Mouse (Mus musculus): Measurements from ENCODE around the gene Bahcc1.
A peak's percentile ranks its signal among the peaks of the same experiment; 100 is the strongest.

The Bahcc1 gene

GRCm38 (mm10) chr11:120229861-120230751 lies 2.6 kb upstream of the Bahcc1 start:
- peak; percentile 34 for DNase-seq

- peak; percentile 49 for DNase-seq
Measured at GRCm38 (mm10) chr11:120230841-120231370, 1.8 kb upstream of the Bahcc1 start.

- peak; percentile 87 for DNase-seq
Measured at GRCm38 (mm10) chr11:120231379-120231778, 1.4 kb upstream of the Bahcc1 start.

GRCm38 (mm10) chr11:120233441-120234135 lies 841 bp downstream of the Bahcc1 start:
- peak; percentile 44 for DNase-seq

- peak; percentile 66 for DNase-seq
Measured at GRCm38 (mm10) chr11:120234136-120234775, 1.5 kb downstream of the Bahcc1 start.

- peak; percentile 38 for DNase-seq
Measured at GRCm38 (mm10) chr11:120234776-120235181, 2.0 kb downstream of the Bahcc1 start.

GRCm38 (mm10) chr11:120235385-120236113 lies 2.8 kb downstream of the Bahcc1 start:
- DNase-seq = peak; percentile 36

GRCm38 (mm10) chr11:120236114-120236437 lies 3.3 kb downstream of the Bahcc1 start:
- no peak for DNase-seq

- DNase-seq = peak; percentile 34
Measured at GRCm38 (mm10) chr11:120236438-120237165, 3.9 kb downstream of the Bahcc1 start.

- DNase-seq = peak; percentile 60
Measured at GRCm38 (mm10) chr11:120237166-120238131, 4.7 kb downstream of the Bahcc1 start.

GRCm38 (mm10) chr11:120238306-120238705 lies 5.6 kb downstream of the Bahcc1 start:
- DNase-seq = no peak

- DNase-seq = no peak
Measured at GRCm38 (mm10) chr11:120238751-120239359, 6.1 kb downstream of the Bahcc1 start.

- DNase-seq = no peak
Measured at GRCm38 (mm10) chr11:120239581-120239991, 6.8 kb downstream of the Bahcc1 start.

- DNase-seq = no peak
Measured at GRCm38 (mm10) chr11:120240206-120240605, 7.5 kb downstream of the Bahcc1 start.

- no peak for DNase-seq
Measured at GRCm38 (mm10) chr11:120240941-120241890, 8.5 kb downstream of the Bahcc1 start.

GRCm38 (mm10) chr11:120241981-120242725 lies 9.4 kb downstream of the Bahcc1 start:
- DNase-seq = no peak

- DNase-seq = no peak
Measured at GRCm38 (mm10) chr11:120242726-120243530, 10.2 kb downstream of the Bahcc1 start.

- no peak for DNase-seq
Measured at GRCm38 (mm10) chr11:120243531-120243820, 10.7 kb downstream of the Bahcc1 start.
